Mouse (Mus musculus): ENCODE measurements around the gene Pigw. TPM values are rescaled to one million over a fixed set of nuclear protein-coding genes. Genes with fewer than 3 reads are reported as not detected.
A peak's percentile ranks its signal among the peaks of the same experiment; 100 is the strongest.

The Pigw gene
- polyA plus RNA-seq, 1 experiment from 2014 or later: 2.8 TPM

- peaks cover 78% of the 10 kb centered on the region for H3K36me3 ChIP-seq
- WGBS: 81% methylated on average over 9 of the region's 9 CpGs
These were observed 24.6 kb upstream of the Pigw start for GRCm38 (mm10) chr11:84904597-84905144.

GRCm38 (mm10) chr11:84893113-84893512 is 13.0 kb upstream of the Pigw start:
- WGBS: 86% methylated on average over 15 of the region's 15 CpGs

More at GRCm38 (mm10) chr11:84904597-84905144, 24.6 kb upstream of the Pigw start:
- no peak overlapping the region for H3K27ac ChIP-seq
- no peak overlapping the region for H3K4me3 ChIP-seq
- H3K27me3 ChIP-seq: no peaks in the 10 kb centered on the region
- no peak overlapping the region for H3K4me2 ChIP-seq
- no peaks in the 10 kb centered on the region for H3K4me1 ChIP-seq
- H3K9me3 ChIP-seq: no peaks in the 10 kb centered on the region
- H3K9ac ChIP-seq: no peak overlapping the region
- ATAC-seq (ENCODE audit: borderline replicate concordance, extremely low read depth, low FRiP score, low TSS enrichment): no peak

GRCm38 (mm10) chr11:84891705-84892104 is 11.6 kb upstream of the Pigw start:
- no peaks in the 10 kb centered on the region for H3K9me3 ChIP-seq
- H3K4me2 ChIP-seq: no peak overlapping the region
- no peak overlapping the region for H3K9ac ChIP-seq
- no peaks in the 10 kb centered on the region for H3K27me3 ChIP-seq
- WGBS: 90% methylated on average over 7 of the region's 7 CpGs
- no peak overlapping the region for H3K4me3 ChIP-seq
- no peak overlapping the region for H3K27ac ChIP-seq
- H3K4me1 ChIP-seq: no peaks in the 10 kb centered on the region
- peaks cover 49% of the 10 kb centered on the region for H3K36me3 ChIP-seq
- ATAC-seq (ENCODE audit: borderline replicate concordance, extremely low read depth, low FRiP score, low TSS enrichment): no peak

More at GRCm38 (mm10) chr11:84893113-84893512, 13.0 kb upstream of the Pigw start:
- no peaks in the 10 kb centered on the region for H3K9me3 ChIP-seq
- H3K4me1 ChIP-seq: no peaks in the 10 kb centered on the region
- no peak overlapping the region for H3K27ac ChIP-seq
- no peak for ATAC-seq (ENCODE audit: borderline replicate concordance, extremely low read depth, low FRiP score, low TSS enrichment)
- H3K4me3 ChIP-seq: no peak overlapping the region
- H3K4me2 ChIP-seq: no peak overlapping the region
- peaks cover 55% of the 10 kb centered on the region for H3K36me3 ChIP-seq
- no peak overlapping the region for H3K9ac ChIP-seq
- no peaks in the 10 kb centered on the region for H3K27me3 ChIP-seq

GRCm38 (mm10) chr11:84889492-84889891 is 9.4 kb upstream of the Pigw start:
- Histone ChIP-seq H3K36me3 (peaks cover 47% of the 10 kb centered on the region), H3K4me2 (no peak overlapping the region), H3K9me3 (no peaks in the 10 kb centered on the region), H3K9ac (no peak overlapping the region), H3K27ac (no peak overlapping the region), H3K4me3 (no peak overlapping the region), H3K4me1 (no peaks in the 10 kb centered on the region), H3K27me3 (no peaks in the 10 kb centered on the region)
- no peak for ATAC-seq (ENCODE audit: borderline replicate concordance, extremely low read depth, low FRiP score, low TSS enrichment)
- 82% methylated on average over 2 of the region's 2 CpGs for WGBS

GRCm38 (mm10) chr11:84888025-84888424 is 7.9 kb upstream of the Pigw start:
- WGBS: 95% methylated on average over 8 of the region's 8 CpGs
- H3K36me3 ChIP-seq: peaks cover 50% of the 10 kb centered on the region
- no peaks in the 10 kb centered on the region for H3K27me3 ChIP-seq
- H3K9me3 ChIP-seq: no peaks in the 10 kb centered on the region
- no peak overlapping the region for H3K4me2 ChIP-seq
- no peak overlapping the region for H3K9ac ChIP-seq
- no peaks in the 10 kb centered on the region for H3K4me1 ChIP-seq
- no peak overlapping the region for H3K27ac ChIP-seq
- ATAC-seq (ENCODE audit: borderline replicate concordance, extremely low read depth, low FRiP score, low TSS enrichment): no peak
- H3K4me3 ChIP-seq: no peak overlapping the region

- no peaks in the 10 kb centered on the region for H3K27me3 ChIP-seq
- no peaks in the 10 kb centered on the region for H3K9me3 ChIP-seq
- H3K4me2 ChIP-seq: no peak overlapping the region
- no peak overlapping the region for H3K9ac ChIP-seq
- 0 out of 2 replicates have a peak, but pooled peaks cover 1% of the 10 kb centered on the region for H3K4me1 ChIP-seq
- 87% methylated on average over 11 of the region's 11 CpGs for whole genome bisulfite sequencing
- H3K36me3 ChIP-seq: peaks cover 40% of the 10 kb centered on the region
- no peak overlapping the region for H3K4me3 ChIP-seq
- H3K27ac ChIP-seq: no peak overlapping the region
- no peak for ATAC-seq (ENCODE audit: borderline replicate concordance, extremely low read depth, low FRiP score, low TSS enrichment)
These were observed 6.9 kb upstream of the Pigw start for GRCm38 (mm10) chr11:84886767-84887511.

- Histone ChIP-seq H3K27me3 (no peaks in the 10 kb centered on the region), H3K36me3 (peaks cover 34% of the 10 kb centered on the region), H3K4me3 (no peak overlapping the region), H3K9me3 (no peaks in the 10 kb centered on the region), H3K27ac (no peak overlapping the region), H3K4me2 (no peak overlapping the region), H3K9ac (no peak overlapping the region), H3K4me1 (peaks cover 8% of the 10 kb centered on the region; the same call in 1 of the 2 replicates)
- WGBS: 86% methylated on average over 5 of the region's 5 CpGs
- ATAC-seq (ENCODE audit: borderline replicate concordance, extremely low read depth, low FRiP score, low TSS enrichment): no peak
These were observed 6.2 kb upstream of the Pigw start for GRCm38 (mm10) chr11:84886236-84886635.

GRCm38 (mm10) chr11:84885238-84885637 is 5.2 kb upstream of the Pigw start:
- no peak overlapping the region for H3K4me3 ChIP-seq
- no peak overlapping the region for H3K4me2 ChIP-seq
- peaks cover 13% of the 10 kb centered on the region for H3K4me1 ChIP-seq
- ATAC-seq (ENCODE audit: borderline replicate concordance, extremely low read depth, low FRiP score, low TSS enrichment): no peak
- H3K27me3 ChIP-seq: no peaks in the 10 kb centered on the region
- H3K9me3 ChIP-seq: no peaks in the 10 kb centered on the region
- H3K36me3 ChIP-seq: peaks cover 34% of the 10 kb centered on the region
- WGBS: 82% methylated on average over 4 of the region's 4 CpGs
- H3K27ac ChIP-seq: no peak overlapping the region
- no peak overlapping the region for H3K9ac ChIP-seq

- ATAC-seq (ENCODE audit: borderline replicate concordance, extremely low read depth, low FRiP score, low TSS enrichment): no peak
- no peak overlapping the region for H3K27ac ChIP-seq
- H3K4me1 ChIP-seq: peaks cover 25% of the 10 kb centered on the region
- H3K9me3 ChIP-seq: no peaks in the 10 kb centered on the region
- no peak overlapping the region for H3K4me3 ChIP-seq
- no peak overlapping the region for H3K9ac ChIP-seq
- 90% methylated on average over 7 of the region's 7 CpGs for WGBS
- H3K27me3 ChIP-seq: no peaks in the 10 kb centered on the region
- peaks cover 30% of the 10 kb centered on the region for H3K36me3 ChIP-seq
- H3K4me2 ChIP-seq: no peak overlapping the region
These were observed 2.3 kb upstream of the Pigw start for GRCm38 (mm10) chr11:84882346-84882745.

- no peak for ATAC-seq (ENCODE audit: borderline replicate concordance, extremely low read depth, low FRiP score, low TSS enrichment)
- no peaks in the 10 kb centered on the region for H3K9me3 ChIP-seq
- peak overlapping the region; percentile 97 for H3K4me2 ChIP-seq
- peak overlapping the region; percentile 92 for H3K27ac ChIP-seq
- H3K9ac ChIP-seq: peak overlapping the region; percentile 88
- H3K4me3 ChIP-seq: peak overlapping the region; percentile 89
- peaks cover 29% of the 10 kb centered on the region for H3K36me3 ChIP-seq
- 50% methylated on average over 9 of the region's 9 CpGs for WGBS
- H3K4me1 ChIP-seq: peaks cover 25% of the 10 kb centered on the region
- H3K27me3 ChIP-seq: no peaks in the 10 kb centered on the region
These were observed 886 bp upstream of the Pigw start for GRCm38 (mm10) chr11:84880971-84881370.

GRCm38 (mm10) chr11:84880465-84880961 is 428 bp upstream of the Pigw start:
- peak; percentile 60 for ATAC-seq (ENCODE audit: borderline replicate concordance, extremely low read depth, low FRiP score, low TSS enrichment)
- Histone ChIP-seq H3K4me3 (peak overlapping the region; percentile 89), H3K4me1 (peaks cover 25% of the 10 kb centered on the region), H3K27me3 (no peaks in the 10 kb centered on the region), H3K27ac (peak overlapping the region; percentile 92), H3K4me2 (peak overlapping the region; percentile 97), H3K9me3 (no peaks in the 10 kb centered on the region), H3K36me3 (peaks cover 27% of the 10 kb centered on the region), H3K9ac (peak overlapping the region; percentile 88)
- WGBS: under 1% methylated on average over 24 of the region's 24 CpGs

Data from lung, embryonic 15.5 days (tissue).